Mouse (Mus musculus) ES-Bruce4 (cell line): ENCODE measurements around the gene Tcf12. TPM values are rescaled to one million over a fixed set of nuclear protein-coding genes. Genes with fewer than 3 reads are reported as not detected.
A peak's percentile ranks its signal among the peaks of the same experiment; 100 is the strongest.

Source experiments
- H3K27ac ChIP-seq: 2 replicates; pipeline ENCODE4 v1.5.1; 2012; ENCODE audit warnings: low read length, inconsistent platforms; ENCODE audit not compliant: insufficient read depth
- H3K27me3 ChIP-seq: 2 replicates; pipeline ENCODE4 v1.6.1; 2012; ENCODE audit warnings: mild to moderate bottlenecking, low read length, inconsistent platforms; ENCODE audit not compliant: control insufficient read depth, poor library complexity, insufficient read depth, severe bottlenecking
- H3K36me3 ChIP-seq: 2 replicates; pipeline ENCODE4 v1.6.1; 2012; ENCODE audit warnings: inconsistent platforms, mild to moderate bottlenecking, low read length, moderate library complexity; ENCODE audit not compliant: control insufficient read depth, poor library complexity, insufficient read depth, severe bottlenecking
- H3K4me1 ChIP-seq: one replicate; pipeline ENCODE4 v1.8.1; 2011; ENCODE audit warnings: low read length; ENCODE audit not compliant: control insufficient read depth, insufficient read depth
- H3K4me3 ChIP-seq: 2 replicates; pipeline ENCODE4 v1.5.1; 2011; ENCODE audit warnings: low read depth, mild to moderate bottlenecking, low read length
- H3K9ac ChIP-seq: 2 replicates; pipeline ENCODE4 v1.6.1; 2012; ENCODE audit warnings: low read depth, mild to moderate bottlenecking, inconsistent platforms; ENCODE audit not compliant: poor library complexity, severe bottlenecking
- H3K9me3 ChIP-seq: replicated peaks from 2 replicates; pipeline ENCODE4 v1.6.1; 2012; ENCODE audit warnings: mild to moderate bottlenecking, low read length, inconsistent platforms; ENCODE audit not compliant: control insufficient read depth, poor library complexity, insufficient read depth, severe bottlenecking
- CTCF ChIP-seq: IDR thresholded peaks from one replicate; pipeline ENCODE4 v1.8.1; 2011; ENCODE audit warnings: low read depth, low read length
- EP300 ChIP-seq: IDR thresholded peaks from 2 replicates; pipeline ENCODE4 v1.6.1; 2011; ENCODE audit warnings: low read depth, low read length; ENCODE audit not compliant: insufficient read depth
- POLR2A ChIP-seq: IDR thresholded peaks from one replicate; pipeline ENCODE4 v1.8.1; 2011; ENCODE audit warnings: low read length; ENCODE audit not compliant: insufficient read depth
- polyA plus RNA-seq: library from polyadenylated mRNA; stranded (reverse); fragments of >200 nt; gene quantifications from 2 replicates; pipeline ENCODE4 v1.2.4, GENCODE M21; 2011; ENCODE audit warnings: low read depth; ENCODE audit not compliant: missing spikeins, insufficient read depth, insufficient read length

Tcf12 gene
- polyA plus RNA-seq, 1 experiment, result 52.6 TPM

DNA sequence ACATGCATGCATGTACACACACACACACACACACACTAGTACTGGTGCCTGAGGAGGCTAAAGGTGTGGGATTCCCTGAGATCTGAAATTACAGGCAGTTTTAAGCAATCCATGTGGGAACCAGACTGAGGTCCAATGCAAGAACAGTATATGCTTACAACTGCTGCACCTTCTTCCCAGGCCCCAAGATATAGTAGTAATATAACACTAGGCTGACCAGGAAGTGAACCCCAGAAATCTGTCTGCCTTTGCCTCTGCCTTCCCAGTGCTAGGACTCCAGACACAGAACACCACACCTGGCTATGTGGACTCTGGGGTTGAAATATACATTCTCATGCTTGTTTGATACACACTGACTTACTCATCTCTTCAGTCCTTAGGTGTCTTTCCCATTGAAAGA, 6.8 kb upstream of the Tcf12 start:
- H3K27me3 ChIP-seq, result no peaks in the 10 kb centered on the region
- TF ChIP-seq CTCF (no peak), EP300 (no peak), POLR2A (no peak)
- no peaks in the 10 kb centered on the region for H3K36me3 ChIP-seq
- H3K9ac ChIP-seq, result no peak overlapping the region
- H3K9me3 ChIP-seq, result no peaks in the 10 kb centered on the region
- H3K4me3 ChIP-seq, result no peak overlapping the region
- H3K27ac ChIP-seq, result no peak overlapping the region
- no peaks in the 10 kb centered on the region for H3K4me1 ChIP-seq

DNA sequence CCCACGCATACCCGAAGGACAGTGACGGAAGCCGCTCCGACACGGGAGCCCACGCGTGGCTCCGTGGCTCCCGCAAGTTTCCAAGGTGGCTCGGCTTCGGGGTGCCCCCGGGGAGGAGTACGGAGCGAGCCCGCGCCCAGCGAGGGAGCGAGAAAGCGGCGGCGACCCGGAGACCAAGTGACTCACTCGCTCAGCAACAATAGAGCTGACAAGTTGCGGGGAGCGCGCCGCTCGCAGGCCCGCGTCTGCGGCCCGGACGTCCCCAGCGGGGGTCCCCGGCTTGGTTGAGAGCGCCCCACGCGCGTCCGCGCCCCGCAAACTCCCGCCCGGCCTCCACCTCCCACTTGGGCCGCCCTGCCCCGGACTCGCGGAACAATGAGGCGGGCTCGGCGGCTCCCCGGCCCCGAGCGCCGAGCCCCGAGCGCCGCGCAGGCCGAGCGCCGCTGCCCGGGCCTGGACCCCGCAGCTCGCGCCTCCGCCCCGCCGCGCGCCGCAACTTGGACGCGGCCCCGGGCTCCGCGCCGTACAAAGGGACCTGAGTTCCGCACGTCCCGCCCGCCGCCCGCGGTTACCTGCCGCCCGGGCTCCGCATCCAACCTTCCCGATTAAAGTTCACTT, 558 bp downstream of the Tcf12 start:
- Histone ChIP-seq H3K27ac (no peak overlapping the region), H3K9me3 (no peaks in the 10 kb centered on the region; the same call in 1 of the 2 replicates), H3K27me3 (0 out of 2 replicates have a peak, but pooled peaks cover 1% of the 10 kb centered on the region), H3K36me3 (no peaks in the 10 kb centered on the region), H3K4me1 (no peaks in the 10 kb centered on the region), H3K4me3 (peak overlapping the region; percentile 90), H3K9ac (peak overlapping the region; percentile 99)
- TF ChIP-seq POLR2A (no peak), CTCF (no peak), EP300 (no peak)

DNA sequence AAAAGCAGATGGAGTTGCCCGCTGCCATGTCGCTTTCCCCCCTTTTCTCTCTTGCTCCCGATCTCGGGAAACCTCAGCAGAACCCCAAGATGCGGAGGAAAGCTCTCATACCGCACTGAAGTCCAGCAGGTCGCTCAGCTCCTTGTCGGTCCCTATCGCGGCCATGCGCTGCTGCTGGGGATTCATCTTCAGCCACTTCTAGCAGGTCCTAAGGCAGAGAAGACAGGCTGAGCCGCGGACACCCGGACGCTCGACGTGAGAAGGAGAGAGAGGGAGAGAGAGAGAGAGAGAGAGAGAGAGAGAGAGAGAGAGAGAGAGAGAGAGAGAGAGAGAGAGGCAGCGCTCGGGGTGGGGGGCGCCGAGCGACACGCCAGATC, 1.1 kb downstream of the Tcf12 start:
- Histone ChIP-seq H3K4me3 (peak overlapping the region; percentile 90), H3K9me3 (no peaks in the 10 kb centered on the region; the same call in 1 of the 2 replicates), H3K27ac (no peak overlapping the region), H3K9ac (peak overlapping the region; percentile 99), H3K4me1 (no peaks in the 10 kb centered on the region), H3K27me3 (0 out of 2 replicates have a peak, but pooled peaks cover 1% of the 10 kb centered on the region), H3K36me3 (no peaks in the 10 kb centered on the region)
- no peak for TF ChIP-seq CTCF
- TF ChIP-seq EP300, result no peak
- TF ChIP-seq POLR2A, result no peak

DNA sequence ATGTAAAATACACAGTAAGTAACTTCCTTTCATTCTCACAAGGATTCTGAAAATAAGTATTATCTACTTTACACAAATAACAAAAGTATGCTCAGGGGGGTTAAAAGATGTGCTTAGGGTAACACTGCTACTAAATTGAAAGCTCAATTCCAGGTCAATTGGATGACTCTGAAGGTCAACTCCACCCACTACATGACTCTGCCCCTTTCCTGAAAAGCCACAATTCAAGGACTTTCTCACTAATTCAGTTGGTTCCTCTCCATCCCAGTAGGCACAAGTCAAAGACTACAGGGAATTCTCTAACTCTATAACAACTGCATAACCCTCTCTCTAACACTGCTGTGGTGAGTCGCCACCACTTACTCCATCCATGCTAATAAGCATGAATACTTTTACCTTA, 8.2 kb downstream of the Tcf12 start:
- Histone ChIP-seq H3K36me3 (no peaks in the 10 kb centered on the region), H3K4me1 (no peaks in the 10 kb centered on the region), H3K27ac (no peak overlapping the region), H3K27me3 (no peaks in the 10 kb centered on the region), H3K9ac (no peak overlapping the region), H3K9me3 (no peaks in the 10 kb centered on the region), H3K4me3 (no peak overlapping the region)
- TF ChIP-seq EP300, result no peak
- no peak for TF ChIP-seq POLR2A
- no peak for TF ChIP-seq CTCF

DNA sequence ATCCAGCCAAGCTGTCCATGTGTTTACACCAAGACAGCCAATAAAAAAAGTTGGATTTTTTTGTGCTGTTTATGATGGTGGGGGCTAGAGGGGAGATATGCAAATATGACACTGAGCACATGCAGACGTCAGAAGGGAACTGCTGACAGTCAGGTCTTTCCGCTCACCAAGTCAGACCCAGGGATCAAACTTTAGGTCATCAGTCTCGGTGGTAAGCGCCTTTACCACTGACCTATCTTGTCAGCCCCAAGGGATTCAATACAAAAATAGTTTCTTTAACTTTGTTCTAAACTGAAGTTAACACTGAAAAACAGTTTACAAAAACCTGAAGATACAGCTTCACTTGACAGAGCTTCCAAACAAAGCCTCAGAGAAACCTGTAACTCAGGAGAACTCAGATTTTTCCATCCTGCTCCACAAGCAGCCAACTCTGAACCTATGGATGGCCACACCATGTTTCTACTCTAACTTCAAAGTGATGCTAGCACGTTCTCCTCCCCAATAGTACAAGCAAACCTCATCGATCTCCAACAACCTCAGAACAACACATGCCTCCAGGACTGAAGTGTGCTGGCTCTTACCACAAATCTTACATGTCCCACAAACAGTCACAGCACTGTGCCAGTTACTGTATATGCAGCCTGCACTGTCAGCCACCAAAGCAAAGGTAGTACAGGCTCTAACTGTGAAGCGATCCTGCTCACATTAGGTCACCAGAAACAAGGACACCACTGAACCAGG, 11.6 kb downstream of the Tcf12 start:
- TF ChIP-seq EP300, result no peak
- TF ChIP-seq CTCF, result no peak
- no peak for TF ChIP-seq POLR2A
- Histone ChIP-seq H3K9me3 (no peaks in the 10 kb centered on the region), H3K36me3 (no peaks in the 10 kb centered on the region), H3K4me1 (no peaks in the 10 kb centered on the region), H3K27ac (no peak overlapping the region), H3K4me3 (no peak overlapping the region), H3K27me3 (no peaks in the 10 kb centered on the region), H3K9ac (no peak overlapping the region)

DNA sequence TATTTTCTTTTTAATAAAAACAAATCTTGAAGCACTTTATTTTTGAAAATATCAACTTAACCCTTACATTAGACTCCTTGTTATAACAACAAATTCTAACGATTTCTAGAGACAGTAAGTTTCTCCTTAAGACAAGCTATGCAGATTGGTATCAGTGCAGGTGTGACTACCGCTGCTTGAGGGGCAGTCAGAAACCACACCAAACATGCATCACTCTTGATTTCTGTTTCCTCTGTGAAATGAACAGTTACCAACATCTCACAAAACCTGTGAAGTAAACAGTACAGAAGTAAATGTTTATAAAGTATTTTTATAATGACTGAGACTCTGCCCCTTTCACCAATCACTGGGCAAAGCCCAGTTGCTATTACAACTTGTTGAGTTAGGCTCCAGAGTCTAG, 13.6 kb downstream of the Tcf12 start:
- Histone ChIP-seq H3K27me3 (no peaks in the 10 kb centered on the region), H3K27ac (no peak overlapping the region), H3K9me3 (no peaks in the 10 kb centered on the region), H3K4me1 (no peaks in the 10 kb centered on the region), H3K4me3 (no peak overlapping the region), H3K9ac (no peak overlapping the region), H3K36me3 (no peaks in the 10 kb centered on the region)
- TF ChIP-seq EP300, result no peak
